Mouse (Mus musculus) liver, embryonic 14.5 days (tissue): ENCODE data around the gene Sulf2.

Experiments
- CTCF ChIP-seq: IDR thresholded peaks from 2 replicates; pipeline ENCODE4 v1.5.1; 2016; ENCODE audit warnings: antibody characterized with exemption, low read depth, control low read depth
- EP300 ChIP-seq: IDR thresholded peaks from 2 replicates; pipeline ENCODE4 v1.6.1; 2016; ENCODE audit warnings: antibody characterized with exemption, low read depth

DNA sequence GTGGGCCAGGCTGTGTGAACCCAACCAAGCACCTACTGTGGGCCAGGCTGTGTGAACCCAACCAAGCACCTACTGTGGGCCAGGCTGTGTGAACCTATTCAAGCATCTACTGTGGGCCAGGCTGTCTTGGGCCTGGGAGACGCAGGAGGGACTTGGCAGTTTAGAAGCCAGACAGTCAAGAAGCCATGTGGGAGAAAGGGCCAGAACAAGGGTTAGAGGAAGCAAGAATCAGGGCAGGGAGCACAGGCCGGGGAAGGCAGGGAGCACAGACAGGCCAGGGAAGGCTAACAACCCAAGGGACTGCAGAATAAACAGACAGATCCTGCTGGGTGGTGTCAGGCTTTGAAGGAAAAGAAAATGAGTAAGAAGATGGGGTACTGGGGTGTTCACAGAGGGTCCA lies 44.2 kb downstream of the Sulf2 start:
- TF ChIP-seq EP300 = no peak
- TF ChIP-seq CTCF = no peak
